Mouse (Mus musculus): ENCODE measurements around the gene Il17ra.
A peak's percentile ranks its signal among the peaks of the same experiment; 100 is the strongest.

Il17ra gene

DNA sequence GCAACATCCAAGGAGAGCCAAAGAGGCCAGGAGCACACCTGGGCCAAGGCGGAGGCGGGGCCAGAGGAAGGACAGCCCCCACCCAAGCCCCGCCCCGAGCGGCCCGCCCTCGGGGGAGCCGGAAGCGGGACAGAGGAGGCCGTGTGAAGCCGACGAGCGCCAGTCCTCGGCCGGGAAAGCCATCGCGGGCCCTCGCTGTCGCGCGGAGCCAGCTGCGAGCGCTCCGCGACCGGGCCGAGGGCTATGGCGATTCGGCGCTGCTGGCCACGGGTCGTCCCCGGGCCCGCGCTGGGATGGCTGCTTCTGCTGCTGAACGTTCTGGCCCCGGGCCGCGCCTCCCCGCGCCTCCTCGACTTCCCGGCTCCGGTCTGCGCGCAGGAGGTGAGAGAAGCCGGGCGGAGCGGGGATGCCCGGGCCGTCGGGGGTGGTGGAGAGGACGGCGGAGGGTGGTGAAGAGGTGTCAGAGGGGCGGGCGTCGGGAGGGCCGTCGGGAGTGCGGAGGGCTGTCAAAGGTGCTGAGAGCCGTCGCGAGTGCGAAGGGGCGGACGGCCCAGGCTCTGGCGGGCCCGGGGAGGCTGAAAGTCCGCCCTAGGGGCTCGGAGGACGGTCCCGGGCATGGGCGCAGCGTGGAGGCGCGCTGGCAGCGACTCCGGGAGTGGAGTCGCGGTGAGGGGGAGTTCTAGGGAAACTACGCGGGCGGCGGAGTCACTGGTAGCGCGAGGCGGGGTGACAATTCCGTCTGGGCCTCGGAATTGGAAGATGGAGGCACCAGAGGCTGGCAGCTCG, at the start of gene Il17ra:
Il17ra (plus strand) TSS at position 162 of the 786 bp plus-strand sequence.
- peak; percentile 95 for DNase-seq

DNA sequence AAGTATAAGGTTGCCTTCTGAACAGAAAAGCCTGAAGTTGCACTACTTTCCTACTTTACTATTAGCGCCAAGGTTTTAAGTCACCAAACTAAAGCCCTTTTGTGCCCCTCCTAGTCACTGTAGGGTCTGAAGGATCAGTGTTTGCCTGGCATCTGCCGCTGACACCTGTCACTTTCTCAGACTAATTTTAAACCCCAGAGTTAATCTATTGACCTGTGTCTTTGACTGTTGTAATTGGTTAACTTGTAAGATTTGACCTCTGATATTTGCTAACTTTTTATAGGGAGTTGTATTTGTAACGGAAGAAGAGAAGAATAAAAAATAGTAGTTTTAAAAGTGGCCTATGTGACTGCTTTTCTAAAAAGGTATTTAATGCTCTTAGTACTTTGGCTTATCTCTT, 24.9 kb upstream of the Il17ra start:
- DNase-seq = no peak

DNA sequence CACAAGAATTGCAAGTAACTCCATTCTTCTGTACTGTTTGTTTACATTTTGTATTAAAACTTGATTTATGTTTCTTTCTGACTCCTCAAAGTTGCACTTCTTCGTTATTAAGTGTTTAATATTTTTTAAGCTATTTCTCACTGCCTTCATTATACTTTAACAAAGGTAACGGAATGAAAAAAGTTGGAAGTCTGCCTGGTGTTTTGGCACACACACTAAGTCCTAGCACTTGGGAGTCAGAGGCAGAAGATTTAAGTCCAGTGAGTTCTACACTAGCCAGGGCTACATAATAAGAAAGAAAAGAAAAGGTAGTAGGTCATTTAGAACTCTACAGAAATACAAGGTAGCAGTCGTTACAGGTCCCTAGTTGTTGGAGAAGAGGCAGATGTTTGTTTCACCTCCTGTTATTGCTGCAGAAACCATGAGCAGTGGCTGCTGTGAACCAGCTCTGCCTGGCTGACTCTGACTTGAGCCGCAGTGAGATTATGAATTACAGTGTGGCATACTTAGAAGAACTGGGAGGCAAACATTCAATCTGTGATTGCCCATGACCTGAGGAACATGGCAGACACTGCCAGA, 20.8 kb upstream of the Il17ra start:
- no peak for DNase-seq

DNA sequence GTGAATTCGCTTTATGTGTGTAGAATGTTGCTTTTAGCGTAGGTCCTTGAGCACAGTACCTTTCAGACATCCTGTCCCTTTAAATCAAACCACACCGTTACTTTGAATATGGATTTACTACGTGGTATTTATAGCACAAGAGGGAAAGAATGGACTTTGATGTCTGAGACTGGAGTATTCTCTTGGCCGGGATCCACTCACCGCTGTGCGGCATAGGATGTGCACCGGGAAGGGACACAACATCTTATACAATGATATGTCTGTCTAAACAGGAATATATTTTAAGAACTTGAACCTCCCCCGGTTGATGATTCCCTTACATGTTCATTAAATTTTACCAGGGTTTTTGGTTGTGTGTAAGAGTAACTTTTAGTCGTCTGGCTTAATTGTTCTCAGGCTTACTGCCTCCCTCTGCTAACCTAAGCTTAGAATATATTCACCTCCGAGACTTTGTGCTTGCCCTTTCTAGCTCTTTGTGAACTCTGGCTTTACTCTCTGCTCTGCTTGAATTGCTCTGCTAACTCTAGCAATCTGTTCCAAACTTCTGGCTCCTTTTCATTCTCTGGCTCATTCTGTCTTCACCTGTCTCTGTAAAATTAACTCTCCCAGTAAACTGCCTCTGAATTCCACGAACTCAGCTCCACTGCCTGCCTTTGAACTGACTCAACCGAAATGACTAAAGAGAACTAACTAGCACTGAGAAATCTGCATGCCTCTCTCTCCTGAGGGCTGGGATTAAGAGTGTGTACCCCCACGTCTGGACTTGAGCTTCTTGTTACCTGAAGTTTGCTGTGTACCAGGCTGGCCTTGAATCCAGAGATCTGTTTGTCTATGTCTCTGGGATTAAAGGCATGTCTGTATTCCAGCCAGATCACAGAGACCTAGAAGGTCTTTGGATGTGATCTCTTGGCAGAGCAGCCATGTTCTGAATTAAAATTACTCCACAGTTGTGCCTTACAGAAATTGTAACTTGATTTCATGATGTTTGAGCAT, 19.4 kb upstream of the Il17ra start:
- no peak for DNase-seq

DNA sequence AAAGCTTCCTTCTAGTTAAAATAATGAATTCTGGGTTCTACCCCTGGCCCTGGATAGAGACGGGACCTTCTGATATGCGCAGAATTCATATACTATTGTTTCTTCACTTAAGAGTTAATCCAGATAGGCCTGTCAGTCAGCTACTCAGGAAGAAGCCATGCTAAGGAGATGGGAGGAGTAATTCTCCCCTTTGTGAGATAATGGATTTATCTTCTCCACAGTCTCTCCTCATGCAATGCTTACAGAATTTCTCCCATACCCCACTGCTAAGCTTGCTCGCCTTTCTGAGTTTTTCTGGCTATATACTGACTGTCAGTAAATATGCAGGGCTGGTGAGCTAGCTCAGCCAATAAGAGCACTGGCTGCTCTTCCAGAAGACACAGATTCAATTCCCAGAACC, 12.8 kb upstream of the Il17ra start:
- DNase-seq = no peak

GRCm38 (mm10) chr6:120452384-120453102, 10.5 kb upstream of the Il17ra start:
- DNase-seq = no peak

DNA sequence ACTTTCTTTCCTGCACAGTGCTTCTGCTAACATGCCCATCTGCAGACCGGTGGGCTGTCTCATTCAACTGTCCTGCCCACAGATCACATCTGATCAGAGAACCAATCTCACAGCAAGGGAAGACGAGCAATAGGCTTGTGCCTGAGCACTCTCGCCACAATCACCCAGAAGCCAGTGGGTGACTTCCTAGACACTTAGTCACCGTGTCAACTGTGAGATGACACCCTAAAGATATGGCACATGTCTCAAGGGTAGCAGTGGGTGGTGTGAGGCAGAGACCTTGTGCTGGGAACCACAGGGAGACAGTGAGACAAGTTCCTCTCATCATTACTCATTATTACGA, 10.0 kb upstream of the Il17ra start:
- no peak for DNase-seq

- no peak for DNase-seq
Observed at GRCm38 (mm10) chr6:120453556-120453955, 9.5 kb upstream of the Il17ra start.

DNA sequence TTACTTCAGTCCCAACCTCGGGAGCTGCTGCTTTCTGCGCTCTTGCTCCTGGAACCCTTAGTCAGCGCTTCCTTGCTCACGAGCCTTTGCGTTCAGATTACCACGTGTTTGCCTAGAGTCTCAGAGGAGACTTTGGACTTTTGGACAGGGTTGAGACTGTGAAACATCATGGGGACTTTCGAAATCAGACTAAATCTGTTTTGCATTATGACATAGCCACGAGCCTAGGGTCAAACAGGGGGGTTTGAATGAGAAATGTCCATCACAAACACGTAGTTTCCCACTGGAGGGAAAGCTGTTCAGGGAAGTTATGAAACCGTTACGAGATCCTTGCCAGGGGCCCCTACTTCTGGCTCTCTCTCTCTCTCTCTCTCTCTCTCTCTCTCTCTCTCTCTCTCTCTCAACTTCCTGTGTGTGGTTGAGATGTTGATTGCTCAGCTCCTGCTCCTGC, 8.4 kb upstream of the Il17ra start:
- DNase-seq = no peak

- no peak for DNase-seq
Observed at GRCm38 (mm10) chr6:120457074-120457473, 6.0 kb upstream of the Il17ra start.

GRCm38 (mm10) chr6:120457751-120458150, 5.3 kb upstream of the Il17ra start:
- DNase-seq = no peak

GRCm38 (mm10) chr6:120461217-120461616, 1.8 kb upstream of the Il17ra start:
- DNase-seq = no peak

DNA sequence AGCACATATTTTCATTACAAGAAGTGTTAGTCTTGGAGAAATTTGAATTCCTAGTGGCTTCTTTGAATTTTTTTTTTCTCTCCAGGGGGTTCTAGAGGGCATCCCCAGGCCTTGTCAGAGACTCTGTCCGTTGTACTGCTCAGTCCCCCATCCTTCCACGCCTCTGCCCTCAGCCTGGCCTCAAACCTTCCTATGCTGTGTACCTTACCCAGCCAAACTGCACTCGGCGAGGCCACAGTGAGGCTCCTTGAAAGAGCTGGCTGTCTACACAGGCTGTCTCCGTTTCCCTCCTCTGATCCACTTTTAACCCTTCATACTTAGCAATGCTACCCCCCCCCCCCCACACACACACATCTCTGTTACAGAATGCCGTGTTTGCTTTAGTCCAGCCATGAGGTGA, 796 bp upstream of the Il17ra start:
- no peak for DNase-seq

DNA sequence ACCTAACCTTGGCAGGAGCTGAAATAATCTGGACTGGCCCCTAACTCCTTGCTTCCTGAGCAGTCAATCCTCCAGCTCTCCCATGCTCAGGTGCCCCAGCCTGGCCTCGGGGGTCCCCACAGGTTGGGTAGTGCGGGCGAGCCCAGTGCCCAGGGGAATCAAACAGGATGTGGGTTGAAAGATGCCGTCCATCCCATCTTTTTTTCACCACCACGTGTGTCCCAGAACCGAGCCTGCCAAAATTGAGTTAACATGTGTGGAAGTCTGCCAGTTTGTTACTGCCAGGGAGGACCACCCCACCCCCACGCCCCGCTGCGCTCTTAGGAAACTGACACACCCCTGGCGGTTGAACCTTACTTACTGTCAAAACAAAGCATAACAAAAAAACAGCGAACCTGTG, 837 bp downstream of the Il17ra start:
- peak; percentile 80 for DNase-seq

- DNase-seq = no peak
Observed at GRCm38 (mm10) chr6:120464406-120464939, 1.4 kb downstream of the Il17ra start.

- no peak for DNase-seq
Observed at GRCm38 (mm10) chr6:120465393-120465792, 2.3 kb downstream of the Il17ra start.

GRCm38 (mm10) chr6:120466609-120467329, 3.7 kb downstream of the Il17ra start:
- peak; percentile 82 for DNase-seq

- DNase-seq = peak; percentile 56
Observed at GRCm38 (mm10) chr6:120468259-120468658, 5.2 kb downstream of the Il17ra start.

DNA sequence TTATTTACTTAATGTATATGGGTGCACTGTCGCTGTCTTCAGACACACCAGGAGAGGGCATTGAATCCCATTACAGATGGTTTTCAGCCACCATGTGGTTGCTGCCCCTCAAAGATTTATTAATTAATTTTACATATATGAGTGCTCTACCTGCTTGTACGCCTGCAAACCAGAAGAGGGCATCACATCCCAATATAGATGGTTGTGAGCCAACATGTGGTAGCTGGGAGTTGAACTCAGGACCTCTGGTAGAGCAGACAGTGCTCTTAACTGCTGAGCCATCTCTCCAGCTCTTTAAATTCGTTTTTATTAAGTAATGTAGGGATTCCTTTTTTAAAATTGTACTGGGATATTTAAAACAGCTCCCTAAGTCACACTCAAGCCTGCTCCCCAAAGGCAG, 6.2 kb downstream of the Il17ra start:
- DNase-seq = no peak

DNA sequence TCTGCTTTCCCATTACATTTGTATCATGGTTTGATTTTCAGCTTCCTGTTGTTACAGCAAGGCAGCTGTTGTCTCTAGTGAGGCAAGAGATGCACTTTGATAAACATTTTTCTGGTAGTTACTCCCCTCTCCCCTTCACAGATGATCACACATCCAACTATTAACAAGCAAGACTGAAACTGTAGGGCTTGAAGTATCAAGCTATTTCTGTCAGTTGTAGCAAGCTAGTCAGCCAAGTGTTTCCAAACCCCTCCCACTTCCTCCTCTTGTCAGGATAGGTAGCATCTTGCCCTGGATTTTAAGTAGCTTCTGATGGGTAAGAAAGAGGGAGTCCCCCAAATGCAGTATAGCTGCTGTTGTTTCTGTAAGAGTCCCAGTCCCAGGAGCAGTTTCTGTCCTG, 6.7 kb downstream of the Il17ra start:
- no peak for DNase-seq

- no peak for DNase-seq
Observed at GRCm38 (mm10) chr6:120470666-120471065, 7.6 kb downstream of the Il17ra start.

GRCm38 (mm10) chr6:120471991-120472441, 9.0 kb downstream of the Il17ra start:
- DNase-seq = no peak

Data from thymus, postnatal 14 days (tissue).